Mouse (Mus musculus): ENCODE measurements at regions not wholly inside any gene's neighbourhood (a gene's known extent, or its start where the extent isn't known, plus 50 kb on each side); places are given as distances from the start of the nearest gene placed in this dataset.

GRCm38 (mm10) chr16:87172395-87172794 lies 181.6 kb upstream of the N6amt1 start:
- TF ChIP-seq CTCF (IDR thresholded peaks at IDR 0.05; ENCODE audit: extremely low read depth, insufficient read depth, insufficient read length, insufficient replicate concordance), result no peak
- no peak for TF ChIP-seq POLR2A (IDR thresholded peaks at IDR 0.05; ENCODE audit: low read depth, low read length)

Data from spleen, adult 2 months (tissue).